Mouse (Mus musculus): Measurements from ENCODE around the gene Apoc4. TPM values are rescaled to one million over a fixed set of nuclear protein-coding genes. Genes with fewer than 3 reads are reported as not detected.

The Apoc4 gene
- total and polyA plus RNA-seq, 2 experiments = 2,845 to 3,664 TPM

- 53% methylated on average over 3 of the region's 3 CpGs for WGBS
- Histone ChIP-seq H3K4me3 (ENCODE audit: insufficient read depth, low read depth, low read length) (no peak overlapping the region), H3K79me2 (ENCODE audit: control insufficient read depth, insufficient read depth, low read length) (peaks cover 5% of the 10 kb centered on the region; the same call in 1 of the 2 replicates), H3K27ac (replicated peaks; ENCODE audit: insufficient read depth, low read depth, low read length) (peak overlapping the region; percentile 69), H3K36me3 (ENCODE audit: control insufficient read depth, insufficient read depth, low read length) (0 out of 2 replicates have a peak, but pooled peaks cover 2% of the 10 kb centered on the region), H3K27me3 (ENCODE audit: control insufficient read depth, insufficient read depth, low read length) (no peaks in the 10 kb centered on the region), H3K9ac (ENCODE audit: low read depth, low read length) (peak overlapping the region; percentile 33), H3K4me1 (ENCODE audit: control insufficient read depth, insufficient read depth, low read length) (peaks cover 28% of the 10 kb centered on the region)
- TF ChIP-seq POLR2A (IDR thresholded peaks at IDR 0.05; ENCODE audit: extremely low read depth, insufficient read depth, low read length) (no peak), CTCF (IDR thresholded peaks at IDR 0.05; ENCODE audit: low read depth, low read length) (no peak)
- DNase-seq (ENCODE audit: extremely low read depth, low read depth, low spot score) = no peak
These were observed 1.7 kb upstream of the Apoc4 start for GRCm38 (mm10) chr7:19682979-19683378.

GRCm38 (mm10) chr7:19680702-19681101, 577 bp downstream of the Apoc4 start:
- Histone ChIP-seq H3K27me3 (ENCODE audit: control insufficient read depth, insufficient read depth, low read length) (no peaks in the 10 kb centered on the region), H3K4me1 (ENCODE audit: control insufficient read depth, insufficient read depth, low read length) (peaks cover 34% of the 10 kb centered on the region), H3K36me3 (ENCODE audit: control insufficient read depth, insufficient read depth, low read length) (peaks cover 9% of the 10 kb centered on the region), H3K9ac (ENCODE audit: low read depth, low read length) (peak overlapping the region; percentile 89), H3K27ac (replicated peaks; ENCODE audit: insufficient read depth, low read depth, low read length) (peak overlapping the region; percentile 97), H3K4me3 (ENCODE audit: insufficient read depth, low read depth, low read length) (peak overlapping the region; percentile 76), H3K79me2 (ENCODE audit: control insufficient read depth, insufficient read depth, low read length) (peaks cover 5% of the 10 kb centered on the region; the same call in 1 of the 2 replicates)
- TF ChIP-seq POLR2A (IDR thresholded peaks at IDR 0.05; ENCODE audit: extremely low read depth, insufficient read depth, low read length) = no peak
- TF ChIP-seq CTCF (IDR thresholded peaks at IDR 0.05; ENCODE audit: low read depth, low read length) = no peak
- DNase-seq (ENCODE audit: extremely low read depth, low read depth, low spot score) = peak; percentile 89
- WGBS = 22% methylated on average over 2 of the region's 2 CpGs

GRCm38 (mm10) chr7:19678901-19679300, 2.4 kb downstream of the Apoc4 start:
- peak overlapping the region; percentile 69 for H3K4me3 ChIP-seq (ENCODE audit: insufficient read depth, low read depth, low read length)
- peaks cover 5% of the 10 kb centered on the region; the same call in 1 of the 2 replicates for H3K79me2 ChIP-seq (ENCODE audit: control insufficient read depth, insufficient read depth, low read length)
- 30% methylated on average over 3 of the region's 3 CpGs for WGBS
- DNase-seq (ENCODE audit: extremely low read depth, low read depth, low spot score) = peak; percentile 55
- H3K4me1 ChIP-seq (ENCODE audit: control insufficient read depth, insufficient read depth, low read length) = peaks cover 24% of the 10 kb centered on the region
- H3K36me3 ChIP-seq (ENCODE audit: control insufficient read depth, insufficient read depth, low read length) = peaks cover 14% of the 10 kb centered on the region
- peak overlapping the region; percentile 94 for H3K9ac ChIP-seq (ENCODE audit: low read depth, low read length)
- peak overlapping the region; percentile 100 for H3K27ac ChIP-seq (replicated peaks; ENCODE audit: insufficient read depth, low read depth, low read length)
- no peak for TF ChIP-seq CTCF (IDR thresholded peaks at IDR 0.05; ENCODE audit: low read depth, low read length)
- H3K27me3 ChIP-seq (ENCODE audit: control insufficient read depth, insufficient read depth, low read length) = no peaks in the 10 kb centered on the region

- Histone ChIP-seq H3K36me3 (ENCODE audit: control insufficient read depth, insufficient read depth, low read length) (peaks cover 16% of the 10 kb centered on the region), H3K4me1 (ENCODE audit: control insufficient read depth, insufficient read depth, low read length) (peaks cover 23% of the 10 kb centered on the region), H3K4me3 (ENCODE audit: insufficient read depth, low read depth, low read length) (peak within 1 kb of the TSS; percentile 69), H3K79me2 (ENCODE audit: control insufficient read depth, insufficient read depth, low read length) (peaks cover 5% of the 10 kb centered on the region; the same call in 1 of the 2 replicates), H3K9ac (ENCODE audit: low read depth, low read length) (peak within 1 kb of the TSS; percentile 94), H3K27me3 (ENCODE audit: control insufficient read depth, insufficient read depth, low read length) (no peaks in the 10 kb centered on the region), H3K27ac (replicated peaks; ENCODE audit: insufficient read depth, low read depth, low read length) (peak within 1 kb of the TSS; percentile 100)
- TF ChIP-seq CTCF (IDR thresholded peaks at IDR 0.05; ENCODE audit: low read depth, low read length) = no peak
- 0 out of 2 replicates have a peak, but pooled peaks have one; percentile 27 for TF ChIP-seq POLR2A (IDR thresholded peaks at IDR 0.05; ENCODE audit: extremely low read depth, insufficient read depth, low read length)
- peak; percentile 94 for DNase-seq (ENCODE audit: extremely low read depth, low read depth, low spot score)
- 21% methylated on average over 8 of the region's 8 CpGs for WGBS
These were observed 3.4 kb downstream of the Apoc4 start, which contains the start of gene Apoc2 for GRCm38 (mm10) chr7:19677872-19678271. Gene Apoc2, minus strand, starts transcription at chr7:19677941.

GRCm38 (mm10) chr7:19676662-19677061, 4.6 kb downstream of the Apoc4 start:
- H3K36me3 ChIP-seq (ENCODE audit: control insufficient read depth, insufficient read depth, low read length) = peaks cover 16% of the 10 kb centered on the region
- TF ChIP-seq POLR2A (IDR thresholded peaks at IDR 0.05; ENCODE audit: extremely low read depth, insufficient read depth, low read length) (peak; percentile 15; the same call in 1 of the 2 replicates), CTCF (IDR thresholded peaks at IDR 0.05; ENCODE audit: low read depth, low read length) (no peak)
- H3K4me1 ChIP-seq (ENCODE audit: control insufficient read depth, insufficient read depth, low read length) = peaks cover 20% of the 10 kb centered on the region
- peak overlapping the region; percentile 76 for H3K9ac ChIP-seq (ENCODE audit: low read depth, low read length)
- no peaks in the 10 kb centered on the region for H3K27me3 ChIP-seq (ENCODE audit: control insufficient read depth, insufficient read depth, low read length)
- DNase-seq (ENCODE audit: extremely low read depth, low read depth, low spot score) = peak; percentile 83
- peaks cover 5% of the 10 kb centered on the region; the same call in 1 of the 2 replicates for H3K79me2 ChIP-seq (ENCODE audit: control insufficient read depth, insufficient read depth, low read length)
- WGBS = 30% methylated on average over 1 of the region's 1 CpGs
- H3K27ac ChIP-seq (replicated peaks; ENCODE audit: insufficient read depth, low read depth, low read length) = peak overlapping the region; percentile 100
- H3K4me3 ChIP-seq (ENCODE audit: insufficient read depth, low read depth, low read length) = no peak overlapping the region; the same call in 1 of the 2 replicates

- peak; percentile 76 for DNase-seq (ENCODE audit: extremely low read depth, low read depth, low spot score)
- peak overlapping the region; percentile 62 for H3K9ac ChIP-seq (ENCODE audit: low read depth, low read length)
- peaks cover 5% of the 10 kb centered on the region; the same call in 1 of the 2 replicates for H3K79me2 ChIP-seq (ENCODE audit: control insufficient read depth, insufficient read depth, low read length)
- TF ChIP-seq CTCF (IDR thresholded peaks at IDR 0.05; ENCODE audit: low read depth, low read length) (no peak), POLR2A (IDR thresholded peaks at IDR 0.05; ENCODE audit: extremely low read depth, insufficient read depth, low read length) (no peak)
- peaks cover 19% of the 10 kb centered on the region for H3K4me1 ChIP-seq (ENCODE audit: control insufficient read depth, insufficient read depth, low read length)
- peaks cover 18% of the 10 kb centered on the region for H3K36me3 ChIP-seq (ENCODE audit: control insufficient read depth, insufficient read depth, low read length)
- no peaks in the 10 kb centered on the region for H3K27me3 ChIP-seq (ENCODE audit: control insufficient read depth, insufficient read depth, low read length)
- WGBS = 22% methylated on average over 10 of the region's 10 CpGs
- peak overlapping the region; percentile 100 for H3K27ac ChIP-seq (replicated peaks; ENCODE audit: insufficient read depth, low read depth, low read length)
- H3K4me3 ChIP-seq (ENCODE audit: insufficient read depth, low read depth, low read length) = peak overlapping the region; percentile 1; the same call in 1 of the 2 replicates
These were observed 5.5 kb downstream of the Apoc4 start for GRCm38 (mm10) chr7:19675824-19676223.
